Mouse (Mus musculus) kidney, embryonic 16.5 days (tissue): ENCODE measurements around the gene Plbd2. TPM values are rescaled to one million over a fixed set of nuclear protein-coding genes. Genes with fewer than 3 reads are reported as not detected.

Experiments
- ATAC-seq: fragments of 200-750 bp; cut with Nextera tagmentation; 2 replicates; pipeline ENCODE4 v1.8.0; 2017; ENCODE audit warnings: moderate TSS enrichment; ENCODE audit not compliant: low FRiP score, low TSS enrichment
- H3K27ac ChIP-seq: fragments of 300-500 bp; sonication (generic); 2 replicates; pipeline ENCODE4 v1.5.1; 2014; ENCODE audit warnings: low read length
- H3K27me3 ChIP-seq: fragments of 300-500 bp; sonication (generic); 2 replicates; pipeline ENCODE4 v1.6.1; 2014; ENCODE audit warnings: low read length, control low read depth, mixed read lengths; ENCODE audit not compliant: insufficient read depth
- H3K36me3 ChIP-seq: fragments of 300-500 bp; sonication (generic); 2 replicates; pipeline ENCODE4 v1.6.1; 2014; ENCODE audit warnings: low read length, control low read depth, mixed read lengths; ENCODE audit not compliant: insufficient read depth
- H3K4me1 ChIP-seq: fragments of 300-500 bp; sonication (generic); 2 replicates; pipeline ENCODE4 v1.6.1; 2014; ENCODE audit warnings: low read length, control low read depth, mixed read lengths; ENCODE audit not compliant: insufficient read depth
- H3K4me2 ChIP-seq: fragments of 300-500 bp; sonication (generic); replicated peaks from 2 replicates; pipeline ENCODE4 v1.6.1; 2014; ENCODE audit warnings: low read depth, low read length
- H3K4me3 ChIP-seq: fragments of 300-500 bp; sonication (generic); 2 replicates; pipeline ENCODE4 v1.5.1; 2014; ENCODE audit warnings: mild to moderate bottlenecking, low read length
- H3K9ac ChIP-seq: fragments of 300-500 bp; sonication (generic); replicated peaks from 2 replicates; pipeline ENCODE4 v1.6.1; 2014; ENCODE audit warnings: low read length
- H3K9me3 ChIP-seq: fragments of 300-500 bp; sonication (generic); 2 replicates; pipeline ENCODE4 v1.6.1; 2016; ENCODE audit warnings: low read length, control low read depth
- WGBS: fragments of 180-500 bp; shearing (Covaris S2); extraction: QIAGEN DNeasy Blood & Tissue Kit; methylation state at CpG from one replicate; pipeline ENCODE4 v1.1.7; 2014; 5-methylcytosine and 5-hydroxymethylcytosine counted together
- polyA plus RNA-seq: library from polyadenylated mRNA; unstranded; fragments of >200 nt; fragmentation: Nextera tagmentation; extraction: Ambion mirVana; gene quantifications from 2 replicates; pipeline ENCODE4 v1.2.1, GENCODE M21; 2015

Gene Plbd2
- polyA plus RNA-seq: 54.9 and 57.3 TPM in 2 replicates

DNA sequence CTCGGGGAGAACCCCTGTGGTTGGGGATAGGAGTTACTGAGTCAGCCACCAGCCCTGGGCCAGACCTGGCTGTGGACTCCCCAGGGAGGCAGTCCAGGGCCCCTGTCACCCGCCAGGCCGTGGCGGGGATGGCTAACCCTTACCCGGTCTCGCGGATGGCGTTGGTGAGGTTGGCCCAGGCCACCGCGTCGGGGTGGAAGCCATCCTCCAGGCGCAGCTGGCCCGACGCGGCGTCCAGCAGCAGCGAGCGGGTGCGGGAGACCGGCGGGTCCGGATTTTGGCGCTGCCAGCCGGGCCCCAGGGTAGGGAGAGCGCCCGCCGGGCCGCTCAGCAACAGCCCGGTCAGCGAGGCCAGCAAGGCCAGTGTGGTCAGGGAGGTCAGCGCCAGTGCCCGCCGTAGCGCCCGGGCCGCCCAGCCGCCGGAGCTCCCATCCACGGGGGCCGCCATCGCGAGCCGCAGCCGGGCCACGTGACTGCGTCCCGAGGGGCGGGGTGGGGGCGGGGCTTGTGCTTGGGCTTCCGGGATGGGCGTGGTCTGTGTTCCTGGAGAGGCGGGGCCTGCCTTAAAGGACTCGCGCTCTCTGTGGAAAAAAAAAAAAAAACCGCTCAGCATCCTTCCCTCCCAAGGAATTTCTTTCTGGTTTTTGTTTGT, at the start of gene Plbd2:
Gene Plbd2 (minus strand): TSS at position 482 of the 652 bp plus-strand sequence.
- no peaks in the 10 kb centered on the region for H3K9me3 ChIP-seq
- peak within 1 kb of the TSS; percentile 92 for H3K4me2 ChIP-seq
- H3K27me3 ChIP-seq: no peaks in the 10 kb centered on the region
- H3K9ac ChIP-seq: peak within 1 kb of the TSS; percentile 87
- peak within 1 kb of the TSS; percentile 79 for H3K4me3 ChIP-seq
- H3K4me1 ChIP-seq: peaks cover 15% of the 10 kb centered on the region
- WGBS: 0% methylated on average over 54 of the region's 55 CpGs
- H3K27ac ChIP-seq: no peak within 1 kb of the TSS
- H3K36me3 ChIP-seq: no peaks in the 10 kb centered on the region
- ATAC-seq: peak; percentile 76

DNA sequence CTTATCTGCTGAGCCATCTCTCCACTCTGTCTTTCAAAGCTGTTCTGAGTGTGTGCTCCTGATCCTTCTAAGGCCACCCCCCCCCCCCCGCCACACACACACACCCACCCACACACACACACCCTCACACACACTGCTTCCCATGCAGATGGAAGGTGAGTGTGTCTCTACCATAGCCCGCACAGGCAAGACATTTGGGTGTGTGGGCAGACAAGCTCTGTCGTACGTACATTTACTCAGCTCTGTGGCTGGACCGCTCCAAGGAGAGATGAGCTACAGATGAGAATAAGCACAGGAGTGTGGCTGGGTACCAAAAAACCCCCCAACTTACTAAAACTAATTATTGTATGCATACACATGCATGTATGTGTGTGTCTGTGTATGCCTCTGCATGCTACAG, 47.2 kb upstream of the Plbd2 start:
- WGBS: 99% methylated on average over 5 of the region's 5 CpGs
- no peak overlapping the region for H3K27ac ChIP-seq
- no peak for ATAC-seq
- H3K4me1 ChIP-seq: peaks cover 15% of the 10 kb centered on the region; the same call in 1 of the 2 replicates
- H3K27me3 ChIP-seq: no peaks in the 10 kb centered on the region
- no peak overlapping the region for H3K4me3 ChIP-seq
- H3K4me2 ChIP-seq: no peak overlapping the region
- no peak overlapping the region for H3K9ac ChIP-seq
- H3K9me3 ChIP-seq: no peaks in the 10 kb centered on the region
- peaks cover 41% of the 10 kb centered on the region for H3K36me3 ChIP-seq

DNA sequence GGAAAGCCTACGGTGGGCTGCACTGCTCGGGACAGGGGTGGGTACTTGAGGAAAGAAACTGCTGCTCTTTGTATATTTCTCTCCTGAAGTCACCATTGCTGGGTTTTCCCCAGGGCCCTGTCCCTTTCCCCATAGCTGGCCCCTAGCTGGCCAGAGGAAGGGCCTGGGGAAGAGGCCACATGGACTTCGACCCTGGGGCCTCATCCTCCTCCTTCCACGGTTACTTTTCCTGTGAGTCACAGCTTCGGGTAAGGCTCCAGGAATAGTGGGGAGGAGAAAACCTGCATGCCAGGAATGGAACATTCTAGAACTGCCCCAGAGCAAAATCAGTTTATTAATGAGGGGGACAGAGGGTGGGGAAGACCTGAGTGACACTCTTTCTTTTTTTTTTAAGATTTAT, 46.7 kb upstream of the Plbd2 start:
- Histone ChIP-seq H3K27ac (peak overlapping the region; percentile 33; the same call in 1 of the 2 replicates), H3K9ac (0 out of 2 replicates have a peak overlapping the region, but pooled peaks have one; percentile 15), H3K36me3 (peaks cover 38% of the 10 kb centered on the region), H3K4me3 (no peak overlapping the region), H3K4me1 (peaks cover 15% of the 10 kb centered on the region; the same call in 1 of the 2 replicates), H3K9me3 (no peaks in the 10 kb centered on the region), H3K4me2 (no peak overlapping the region), H3K27me3 (no peaks in the 10 kb centered on the region)
- 69% methylated on average over 5 of the region's 5 CpGs for WGBS
- no peak for ATAC-seq

DNA sequence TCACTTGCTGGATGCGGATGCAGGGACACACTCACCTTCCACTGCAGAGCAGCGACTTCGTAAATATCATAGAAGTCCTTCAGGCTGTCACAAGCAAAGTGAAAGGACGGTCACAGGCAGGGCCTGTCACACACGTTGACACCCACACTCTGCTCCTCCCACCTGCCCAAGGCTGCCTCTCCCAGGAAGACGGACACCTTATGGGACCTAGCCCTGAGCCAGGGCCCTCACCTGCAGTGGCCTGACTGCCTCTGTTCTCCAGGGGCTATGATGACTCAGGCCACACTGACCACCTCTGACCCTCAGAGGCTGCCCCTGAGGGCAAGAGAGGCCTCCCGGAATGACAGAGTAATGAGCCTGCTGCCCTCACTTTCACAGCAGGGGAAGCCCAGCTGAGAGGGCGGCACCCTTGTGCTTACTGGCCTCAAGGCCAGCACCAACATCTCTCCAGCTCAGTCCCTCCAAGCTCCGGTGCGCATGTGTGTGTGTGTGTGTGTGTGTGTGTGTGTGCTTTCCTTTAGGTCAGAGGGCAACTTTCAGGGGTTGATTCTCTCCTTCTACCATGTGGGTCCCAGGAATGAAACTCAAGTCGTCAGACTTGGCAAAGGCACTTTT, 44.9 kb upstream of the Plbd2 start:
- no peak for ATAC-seq

DNA sequence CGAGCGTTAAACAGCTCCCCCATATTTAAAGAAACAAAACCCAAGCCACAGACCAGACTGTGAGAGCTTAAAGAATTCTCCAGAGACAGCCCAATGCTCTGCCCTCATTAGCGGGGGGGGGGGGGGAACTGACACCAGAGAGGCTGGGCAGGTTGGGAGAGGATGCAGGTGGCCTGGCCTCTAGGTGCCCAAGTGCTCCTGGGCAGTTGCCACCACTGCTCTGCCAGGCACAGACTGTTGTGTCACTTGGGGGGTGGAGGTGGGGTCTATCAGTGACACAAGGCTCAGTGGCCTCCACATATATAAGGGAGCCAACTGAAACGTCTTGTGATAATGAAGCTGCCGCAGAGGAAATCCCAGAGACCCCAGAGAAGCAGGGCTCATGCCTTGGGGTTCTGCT, 33.2 kb upstream of the Plbd2 start:
- Histone ChIP-seq H3K27ac (no peak overlapping the region), H3K4me2 (no peak overlapping the region), H3K4me3 (no peak overlapping the region), H3K9ac (no peak overlapping the region), H3K9me3 (no peaks in the 10 kb centered on the region), H3K36me3 (peaks cover 32% of the 10 kb centered on the region), H3K4me1 (peaks cover 18% of the 10 kb centered on the region), H3K27me3 (no peaks in the 10 kb centered on the region)
- no peak for ATAC-seq
- WGBS: 71% methylated on average over 5 of the region's 5 CpGs

More for the DNA sequence above, 44.9 kb upstream of the Plbd2 start:
- Histone ChIP-seq H3K27me3 (no peaks in the 10 kb centered on the region), H3K4me2 (no peak overlapping the region), H3K4me3 (no peak overlapping the region), H3K9ac (no peak overlapping the region), H3K4me1 (peaks cover 15% of the 10 kb centered on the region; the same call in 1 of the 2 replicates), H3K27ac (no peak overlapping the region), H3K9me3 (no peaks in the 10 kb centered on the region), H3K36me3 (peaks cover 35% of the 10 kb centered on the region)
- 47% methylated on average over 11 of the region's 11 CpGs for WGBS

DNA sequence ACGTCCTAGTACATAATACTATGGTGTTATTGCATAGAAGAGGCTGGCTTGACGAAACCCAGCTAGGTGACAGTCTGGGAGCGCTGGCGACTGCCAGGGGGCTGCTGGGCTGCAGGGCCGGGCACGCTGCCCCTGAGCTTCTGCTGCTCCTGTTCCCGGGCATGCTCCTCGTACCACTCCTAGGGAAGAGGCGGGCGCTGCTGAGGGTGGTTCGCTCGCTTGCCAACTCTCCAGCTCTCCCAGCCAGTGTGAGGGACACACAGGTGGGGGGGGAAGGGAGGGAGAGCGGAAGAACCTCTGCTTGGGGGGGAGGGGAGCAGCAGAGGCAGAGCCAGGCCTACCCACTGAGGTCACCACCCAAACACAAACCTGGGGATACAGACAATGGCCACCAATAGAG, 32.6 kb upstream of the Plbd2 start:
- WGBS: 83% methylated on average over 13 of the region's 13 CpGs
- H3K4me3 ChIP-seq: no peak overlapping the region
- H3K27me3 ChIP-seq: no peaks in the 10 kb centered on the region
- no peak overlapping the region for H3K9ac ChIP-seq
- no peaks in the 10 kb centered on the region for H3K9me3 ChIP-seq
- H3K4me2 ChIP-seq: no peak overlapping the region
- no peak for ATAC-seq
- peaks cover 30% of the 10 kb centered on the region for H3K36me3 ChIP-seq
- H3K27ac ChIP-seq: no peak overlapping the region
- H3K4me1 ChIP-seq: peaks cover 18% of the 10 kb centered on the region

DNA sequence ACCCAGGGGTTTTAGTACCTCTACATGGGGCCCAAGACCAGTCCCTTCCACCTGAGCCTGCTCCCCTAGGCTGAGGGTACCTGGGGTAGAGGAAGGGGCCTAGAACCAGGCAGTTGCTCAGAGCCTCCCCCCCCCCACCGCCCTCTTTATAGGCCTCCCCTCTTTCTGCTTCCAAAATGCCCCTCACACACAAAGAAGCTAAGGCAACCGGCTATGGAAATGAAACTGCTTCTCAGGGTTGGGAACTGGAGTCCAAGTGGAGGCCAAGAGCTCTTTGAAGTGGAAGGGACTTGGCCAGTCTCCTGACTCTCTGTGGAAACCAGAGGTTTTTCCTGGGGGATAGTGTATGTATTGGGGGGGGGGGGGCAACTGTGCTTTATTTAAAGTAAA, 31.3 kb upstream of the Plbd2 start:
- H3K27ac ChIP-seq: peak overlapping the region; percentile 78
- no peak overlapping the region for H3K4me2 ChIP-seq
- no peak overlapping the region for H3K4me3 ChIP-seq
- no peaks in the 10 kb centered on the region for H3K27me3 ChIP-seq
- H3K9ac ChIP-seq: peak overlapping the region; percentile 47
- H3K9me3 ChIP-seq: no peaks in the 10 kb centered on the region
- WGBS: 37% methylated on average over 2 of the region's 2 CpGs
- H3K4me1 ChIP-seq: peaks cover 18% of the 10 kb centered on the region
- ATAC-seq: peak; percentile 52; the same call in 1 of the 2 replicates
- peaks cover 26% of the 10 kb centered on the region for H3K36me3 ChIP-seq

DNA sequence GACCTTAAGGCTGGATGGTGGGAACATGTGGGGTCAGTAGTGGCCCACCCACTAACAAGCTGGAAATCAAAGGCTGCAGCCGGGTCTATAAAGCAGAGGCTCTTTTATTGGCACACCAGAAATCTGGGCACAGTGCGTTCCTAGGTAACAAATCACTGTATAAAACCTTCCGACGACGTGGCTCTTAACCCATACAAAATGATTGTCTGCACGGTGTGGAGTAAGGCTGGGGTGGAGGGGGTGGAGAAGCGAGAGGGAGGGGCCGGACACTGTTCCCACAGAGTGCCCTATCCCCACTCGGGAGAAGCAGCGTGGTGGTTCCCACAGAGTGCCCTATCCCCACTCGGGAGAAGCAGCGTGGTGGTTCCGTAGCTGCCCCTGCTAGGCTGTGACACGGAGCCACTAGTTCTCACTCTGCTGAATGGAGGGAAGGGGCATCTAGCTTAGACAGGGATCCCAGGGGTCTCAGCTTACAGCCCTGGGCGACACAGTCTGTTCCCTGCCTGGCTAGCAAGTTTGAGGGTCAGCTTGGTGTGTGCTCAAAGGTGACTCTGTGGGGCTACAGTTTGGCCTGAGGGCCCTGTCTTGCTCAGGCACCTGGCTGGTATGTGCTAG, 30.8 kb upstream of the Plbd2 start:
- Histone ChIP-seq H3K9ac (peak overlapping the region; percentile 47), H3K4me2 (no peak overlapping the region), H3K4me3 (no peak overlapping the region), H3K4me1 (peaks cover 18% of the 10 kb centered on the region), H3K9me3 (no peaks in the 10 kb centered on the region), H3K27me3 (no peaks in the 10 kb centered on the region), H3K36me3 (peaks cover 21% of the 10 kb centered on the region), H3K27ac (peak overlapping the region; percentile 78)
- ATAC-seq: peak; percentile 14; the same call in 1 of the 2 replicates
- 36% methylated on average over 15 of the region's 15 CpGs for WGBS

DNA sequence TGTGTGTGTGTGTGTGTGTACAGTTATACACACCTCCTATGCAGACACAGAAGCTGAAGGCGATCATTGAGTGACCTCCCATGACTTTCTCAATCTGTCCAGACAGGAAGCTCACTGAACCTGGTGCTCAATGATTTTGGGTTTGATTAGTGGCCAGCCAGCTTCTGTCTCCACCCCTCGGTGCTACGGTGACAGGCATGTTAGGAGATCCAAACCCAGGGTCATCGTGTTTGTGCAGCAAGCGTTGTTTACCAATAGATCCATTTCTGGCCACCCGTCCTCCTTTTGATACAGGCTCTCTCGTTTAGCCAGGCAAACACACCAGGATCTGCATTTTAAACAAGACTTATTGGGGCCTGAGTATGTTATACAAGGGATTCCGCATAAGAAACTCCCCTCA, 28.2 kb upstream of the Plbd2 start:
- Histone ChIP-seq H3K4me3 (no peak overlapping the region), H3K36me3 (0 out of 2 replicates have a peak, but pooled peaks cover 7% of the 10 kb centered on the region), H3K9me3 (no peaks in the 10 kb centered on the region), H3K4me1 (peaks cover 18% of the 10 kb centered on the region), H3K27ac (no peak overlapping the region), H3K27me3 (no peaks in the 10 kb centered on the region), H3K9ac (no peak overlapping the region), H3K4me2 (no peak overlapping the region)
- no peak for ATAC-seq
- WGBS: 84% methylated on average over 8 of the region's 8 CpGs
